In genomic region chr3:122209511-122209910, GRCm38 (mm10) we compare ENCODE assay signal across 20 mouse cellular contexts. TPM values are rescaled to one million over a fixed set of nuclear protein-coding genes. Genes with fewer than 3 reads are reported as not detected.
DNase-seq lines count a peak whose midpoint lies in the region; ATAC-seq and TF ChIP-seq lines count a peak whose summit lies in the region.
"Had no signal": no experiment of that assay in that cellular context is flagged by ENCODE, and none has a peak within 500 bp of the region (broad histone marks: within the 10 kb centered on the region; RNA-seq: fewer than 3 reads in every experiment).

No protein-coding gene starts in this region.

- peak; percentile 26; the same call in 1 of the 2 replicates for ATAC-seq in common myeloid progenitor, adult 5-6 weeks (replicated peaks; ENCODE audit: low read depth, poor library complexity, severe bottlenecking)
- ATAC-seq: hindbrain, embryonic 16.5 days; midbrain, embryonic 13.5 days had no signal

- no peak overlapping the region for H3K4me3 ChIP-seq in heart, embryonic 10.5 days
- H3K4me3 ChIP-seq in kidney, adult 2 months (ENCODE audit: insufficient read depth, low read depth, low read length), result no peak overlapping the region
- H3K4me3 ChIP-seq in left cerebral cortex, adult 2 months, result no peak overlapping the region
- H3K4me3 ChIP-seq: heart, embryonic 12.5 days; hindbrain, embryonic 10.5 days; midbrain, embryonic 13.5 days had no signal

- H3K27ac ChIP-seq in heart, embryonic 10.5 days, result no peak overlapping the region
- peak overlapping the region; percentile 61 for H3K27ac ChIP-seq in kidney, adult 2 months (ENCODE audit: insufficient read depth, low read depth, low read length)
- no peak overlapping the region for H3K27ac ChIP-seq in left cerebral cortex, adult 2 months
- H3K27ac ChIP-seq: hindbrain, embryonic 10.5 days; midbrain, embryonic 13.5 days had no signal

- peaks cover 6% of the 10 kb centered on the region; the same call in 1 of the 2 replicates for H3K4me1 ChIP-seq in heart, embryonic 10.5 days
- H3K4me1 ChIP-seq in kidney, adult 2 months (ENCODE audit: control insufficient read depth, insufficient read depth, low read length), result peaks cover 34% of the 10 kb centered on the region
- H3K4me1 ChIP-seq: midbrain, embryonic 13.5 days had no signal

- intact Hi-C loops in left cerebral cortex, adult 2 months (cut with DNase I), result no loop called here

- no peaks in the 10 kb centered on the region for H3K36me3 ChIP-seq in heart, embryonic 10.5 days
- no peaks in the 10 kb centered on the region for H3K36me3 ChIP-seq in kidney, adult 2 months (ENCODE audit: control insufficient read depth, insufficient read depth, low read length)
- H3K36me3 ChIP-seq: heart, embryonic 12.5 days; hindbrain, embryonic 10.5 days; midbrain, embryonic 13.5 days had no signal

- no peak for TF ChIP-seq CTCF in kidney, adult 2 months (conservative IDR thresholded peaks at IDR 0.05; ENCODE audit: insufficient read depth, insufficient read length, low read depth, low read length)
- no peak for TF ChIP-seq CTCF in left cerebral cortex, adult 2 months (IDR thresholded peaks at IDR 0.05)

- 83% methylated on average over 11 of the region's 11 CpGs for WGBS in heart, embryonic 10.5 days
- WGBS in kidney, adult 2 months, result 43% methylated on average over 11 of the region's 11 CpGs

- no peaks in the 10 kb centered on the region for H3K9me3 ChIP-seq in heart, embryonic 10.5 days
- H3K9me3 ChIP-seq: heart, embryonic 12.5 days; hindbrain, embryonic 10.5 days; megakaryocyte, embryonic 14.5 days; midbrain, embryonic 13.5 days had no signal

- no peak for TF ChIP-seq POLR2A in kidney, adult 2 months (IDR thresholded peaks at IDR 0.05; ENCODE audit: low read depth, low read length)

- no peaks in the 10 kb centered on the region for H3K27me3 ChIP-seq in heart, embryonic 10.5 days (ENCODE audit: insufficient read depth, poor library complexity, severe bottlenecking)
- no peaks in the 10 kb centered on the region for H3K27me3 ChIP-seq in kidney, adult 2 months (replicated peaks; ENCODE audit: control insufficient read depth, insufficient read depth, low read length)
- H3K27me3 ChIP-seq: heart, embryonic 12.5 days; megakaryocyte, embryonic 14.5 days; midbrain, embryonic 13.5 days had no signal

- DNase-seq in heart, adult 11 months, result peak; percentile 66
- DNase-seq in heart, embryonic 10.5 days (ENCODE audit: low spot score), result no peak
- peak; percentile 85 for DNase-seq in kidney, adult 2 months
- peak; percentile 47 for DNase-seq in kidney, postnatal 10 days
- DNase-seq in gastrocnemius, adult 18-20 months (ENCODE audit: low spot score), result no peak
- no peak for DNase-seq in left cerebral cortex, adult 2 months (ENCODE audit: extremely low spot score in 1 of 2, low spot score in 2 of 2)
- no peak for DNase-seq in right cerebral cortex, postnatal 10 days (ENCODE audit: low spot score in 2 of 2)
- DNase-seq: adrenal gland, postnatal 10 days; cerebellum, adult 18-20 months; heart, postnatal 10 days; lung, embryonic 14.5 days; right cerebral cortex, postnatal 14 days; spleen, adult 18-20 months; thymus, postnatal 4 days had no signal

RNA-seq across cellular contexts. Expression of gene Gclm, which starts 35.8 kb away (rescaled TPM):
- 76.0 and 81.2 TPM in 2 replicates for polyA plus RNA-seq in heart, embryonic 10.5 days (2016; fragmentation: Nextera tagmentation; extraction: Ambion mirVana)
- total RNA-seq in common myeloid progenitor, adult 5-6 weeks (2017), result 94.7 and 97.4 TPM in 2 replicates
- polyA plus RNA-seq in kidney, adult 2 months (2012; rRNA removed), result 227 and 313 TPM in 2 replicates
- total RNA-seq in gastrocnemius, adult 18-20 months (2021), result 10 to 100 TPM; 24.6 to 31.9 TPM
- total RNA-seq in left cerebral cortex, adult 2 months (2021), result 10 to 100 TPM; 60.5 to 67.3 TPM

Comparison
In these comparisons a context has a peak if more than half of its experiments do, and no peak if none do; other contexts are left out.
1. DNase-seq: peak in heart, adult 11 months (single experiment), kidney, adult 2 months (single experiment) and kidney, postnatal 10 days (single experiment); none in heart, embryonic 10.5 days (single experiment), gastrocnemius, adult 18-20 months (single experiment), left cerebral cortex, adult 2 months (0 of 2) and right cerebral cortex, postnatal 10 days (0 of 2).